Mouse (Mus musculus) heart, embryonic 15.5 days (tissue): ENCODE measurements around the gene Nos1ap. TPM values are rescaled to one million over a fixed set of nuclear protein-coding genes. Genes with fewer than 3 reads are reported as not detected.

Experiments
- ATAC-seq: fragments of 200-750 bp; cut with Nextera tagmentation; replicated peaks from 2 replicates; pipeline ENCODE4 v1.8.0; 2017; ENCODE audit warnings: low read depth, moderate TSS enrichment; ENCODE audit not compliant: insufficient number of reproducible peaks, insufficient read depth, low FRiP score
- H3K27ac ChIP-seq: fragments of 300-500 bp; sonication (generic); 2 replicates; pipeline ENCODE4 v1.5.1; 2015; ENCODE audit warnings: mild to moderate bottlenecking, inconsistent platforms
- H3K27me3 ChIP-seq: fragments of 300-500 bp; sonication (generic); 2 replicates; pipeline ENCODE4 v1.6.1; 2015; ENCODE audit warnings: inconsistent platforms
- H3K36me3 ChIP-seq: fragments of 300-500 bp; sonication (generic); 2 replicates; pipeline ENCODE4 v1.6.1; 2015; ENCODE audit warnings: mild to moderate bottlenecking, inconsistent platforms
- H3K4me1 ChIP-seq: fragments of 300-500 bp; sonication (generic); replicated peaks from 2 replicates; pipeline ENCODE4 v1.6.1; 2015; ENCODE audit warnings: inconsistent platforms
- H3K4me2 ChIP-seq: fragments of 300-500 bp; sonication (generic); 2 replicates; pipeline ENCODE4 v1.6.1; 2015; ENCODE audit warnings: inconsistent platforms, mild to moderate bottlenecking, moderate library complexity
- H3K4me3 ChIP-seq: fragments of 300-500 bp; sonication (generic); 2 replicates; pipeline ENCODE4 v1.5.1; 2015; ENCODE audit warnings: mild to moderate bottlenecking, inconsistent platforms
- H3K9ac ChIP-seq: fragments of 300-500 bp; sonication (generic); 2 replicates; pipeline ENCODE4 v1.6.1; 2015; ENCODE audit warnings: mild to moderate bottlenecking, inconsistent platforms
- H3K9me3 ChIP-seq: fragments of 300-500 bp; sonication (generic); replicated peaks from 2 replicates; pipeline ENCODE4 v1.6.1; 2016; ENCODE audit warnings: inconsistent platforms
- WGBS: fragments of 180-500 bp; shearing (Covaris S2); methylation state at CpG from one replicate; pipeline ENCODE4 v1.1.7; 2015; ENCODE audit warnings: mixed read lengths; 5-methylcytosine and 5-hydroxymethylcytosine counted together
- polyA plus RNA-seq: library from polyadenylated mRNA; unstranded; fragments of >200 nt; fragmentation: Nextera tagmentation; extraction: Ambion mirVana; gene quantifications from 2 replicates; pipeline ENCODE4 v1.2.1, GENCODE M21; 2015

Nos1ap gene
- polyA plus RNA-seq, 1 experiment from 2014 or later = 13.7 TPM

DNA sequence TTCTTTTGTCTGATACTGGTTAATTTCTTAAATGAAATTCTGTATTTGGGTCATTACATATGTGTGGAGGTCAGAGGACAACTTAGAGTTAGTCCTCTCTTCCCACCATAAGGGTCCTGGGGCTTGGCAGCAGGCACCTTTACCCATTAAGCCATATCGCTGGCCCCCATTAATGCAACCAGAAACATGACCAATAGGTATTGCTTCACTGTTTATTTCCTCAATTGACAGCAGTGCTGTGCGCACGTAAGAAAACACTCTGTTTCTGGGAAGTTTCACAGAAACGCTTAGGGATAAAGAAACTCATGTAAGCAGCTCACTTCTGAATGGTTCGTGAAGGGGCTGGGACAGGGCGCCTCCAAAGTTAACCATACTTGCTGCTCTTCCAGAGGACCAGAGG, 44.4 kb downstream of the Nos1ap start:
- no peak for ATAC-seq
- no peak overlapping the region for H3K27ac ChIP-seq
- WGBS = 86% methylated on average over 6 of the region's 6 CpGs
- peaks cover 22% of the 10 kb centered on the region for H3K4me1 ChIP-seq
- no peak overlapping the region for H3K4me2 ChIP-seq
- no peaks in the 10 kb centered on the region for H3K36me3 ChIP-seq
- H3K9me3 ChIP-seq = no peaks in the 10 kb centered on the region
- H3K27me3 ChIP-seq = no peaks in the 10 kb centered on the region
- no peak overlapping the region for H3K9ac ChIP-seq
- H3K4me3 ChIP-seq = no peak overlapping the region

GRCm38 (mm10) chr1:170539507-170539906, 50.2 kb downstream of the Nos1ap start:
- Histone ChIP-seq H3K36me3 (no peaks in the 10 kb centered on the region), H3K27ac (peak overlapping the region; percentile 57), H3K27me3 (no peaks in the 10 kb centered on the region), H3K4me2 (no peak overlapping the region), H3K4me3 (no peak overlapping the region), H3K4me1 (peaks cover 32% of the 10 kb centered on the region), H3K9me3 (no peaks in the 10 kb centered on the region), H3K9ac (no peak overlapping the region)
- no peak for ATAC-seq
- 52% methylated on average over 3 of the region's 3 CpGs for WGBS

- H3K9me3 ChIP-seq = no peaks in the 10 kb centered on the region
- H3K9ac ChIP-seq = no peak overlapping the region
- peak; percentile 47; the same call in 1 of the 2 replicates for ATAC-seq
- H3K4me3 ChIP-seq = no peak overlapping the region
- H3K27ac ChIP-seq = peak overlapping the region; percentile 57
- WGBS = 38% methylated on average over 9 of the region's 9 CpGs
- peaks cover 38% of the 10 kb centered on the region for H3K4me1 ChIP-seq
- H3K27me3 ChIP-seq = no peaks in the 10 kb centered on the region
- no peak overlapping the region for H3K4me2 ChIP-seq
- no peaks in the 10 kb centered on the region for H3K36me3 ChIP-seq
Observed at GRCm38 (mm10) chr1:170538481-170539061, 51.1 kb downstream of the Nos1ap start.

GRCm38 (mm10) chr1:170536344-170536743, 53.3 kb downstream of the Nos1ap start:
- Histone ChIP-seq H3K9ac (no peak overlapping the region), H3K36me3 (no peaks in the 10 kb centered on the region), H3K9me3 (no peaks in the 10 kb centered on the region), H3K27ac (no peak overlapping the region), H3K4me1 (peaks cover 47% of the 10 kb centered on the region), H3K4me2 (no peak overlapping the region), H3K4me3 (no peak overlapping the region), H3K27me3 (no peaks in the 10 kb centered on the region)
- no peak for ATAC-seq
- WGBS = 83% methylated on average over 3 of the region's 3 CpGs

- H3K4me1 ChIP-seq = peaks cover 47% of the 10 kb centered on the region
- no peaks in the 10 kb centered on the region for H3K9me3 ChIP-seq
- H3K36me3 ChIP-seq = no peaks in the 10 kb centered on the region
- H3K27me3 ChIP-seq = no peaks in the 10 kb centered on the region
- no peak overlapping the region for H3K27ac ChIP-seq
- no peak overlapping the region for H3K4me3 ChIP-seq
- WGBS = 66% methylated on average over 2 of the region's 2 CpGs
- no peak for ATAC-seq
- no peak overlapping the region for H3K9ac ChIP-seq
- H3K4me2 ChIP-seq = no peak overlapping the region
Observed at GRCm38 (mm10) chr1:170535221-170535620, 54.4 kb downstream of the Nos1ap start.

- H3K27me3 ChIP-seq = no peaks in the 10 kb centered on the region
- no peak overlapping the region for H3K9ac ChIP-seq
- H3K4me2 ChIP-seq = no peak overlapping the region
- no peaks in the 10 kb centered on the region for H3K36me3 ChIP-seq
- WGBS = 88% methylated on average over 2 of the region's 2 CpGs
- H3K4me3 ChIP-seq = no peak overlapping the region
- no peak overlapping the region for H3K27ac ChIP-seq
- no peaks in the 10 kb centered on the region for H3K9me3 ChIP-seq
- ATAC-seq = no peak
- H3K4me1 ChIP-seq = peaks cover 28% of the 10 kb centered on the region
Observed at GRCm38 (mm10) chr1:170531286-170531685, 58.4 kb downstream of the Nos1ap start.

- WGBS = 85% methylated on average over 4 of the region's 4 CpGs
- Histone ChIP-seq H3K9me3 (no peaks in the 10 kb centered on the region), H3K9ac (no peak overlapping the region), H3K27ac (no peak overlapping the region), H3K4me1 (peaks cover 22% of the 10 kb centered on the region), H3K4me3 (no peak overlapping the region), H3K4me2 (no peak overlapping the region), H3K27me3 (no peaks in the 10 kb centered on the region), H3K36me3 (no peaks in the 10 kb centered on the region)
- ATAC-seq = no peak
Observed at GRCm38 (mm10) chr1:170530456-170530855, 59.2 kb downstream of the Nos1ap start.

DNA sequence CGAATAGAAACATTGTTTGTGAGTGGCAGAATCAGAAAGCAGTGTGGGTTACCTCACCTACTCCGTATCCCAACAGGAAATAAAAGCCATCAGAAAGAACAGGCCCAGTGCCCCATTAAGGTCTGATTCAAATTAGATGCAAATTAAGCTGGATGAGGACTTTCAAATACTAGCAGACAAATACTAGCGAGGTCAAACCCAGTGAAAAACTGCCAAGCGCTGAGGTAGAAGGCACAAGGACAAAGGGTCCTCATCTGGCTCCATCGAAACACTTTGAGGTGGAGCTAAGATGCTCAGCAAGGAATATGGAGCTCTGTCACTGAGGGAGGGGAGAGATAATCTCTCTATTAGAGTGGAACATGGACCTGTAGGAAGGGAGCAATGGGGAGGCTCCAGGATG, 66.8 kb downstream of the Nos1ap start:
- H3K4me2 ChIP-seq = no peak overlapping the region
- H3K36me3 ChIP-seq = no peaks in the 10 kb centered on the region
- no peak overlapping the region for H3K27ac ChIP-seq
- WGBS = 87% methylated on average over 5 of the region's 5 CpGs
- H3K4me1 ChIP-seq = peaks cover 16% of the 10 kb centered on the region
- H3K9me3 ChIP-seq = no peaks in the 10 kb centered on the region
- H3K27me3 ChIP-seq = no peaks in the 10 kb centered on the region
- no peak overlapping the region for H3K9ac ChIP-seq
- ATAC-seq = no peak
- no peak overlapping the region for H3K4me3 ChIP-seq

- Histone ChIP-seq H3K9me3 (no peaks in the 10 kb centered on the region), H3K4me3 (no peak overlapping the region), H3K27me3 (no peaks in the 10 kb centered on the region), H3K27ac (peak overlapping the region; percentile 81), H3K4me2 (0 out of 2 replicates have a peak overlapping the region, but pooled peaks have one; percentile 6), H3K36me3 (no peaks in the 10 kb centered on the region), H3K4me1 (peaks cover 16% of the 10 kb centered on the region), H3K9ac (no peak overlapping the region)
- ATAC-seq = peak; percentile 83
- WGBS = 42% methylated on average over 6 of the region's 6 CpGs
Observed at GRCm38 (mm10) chr1:170521520-170522205, 68.0 kb downstream of the Nos1ap start.

DNA sequence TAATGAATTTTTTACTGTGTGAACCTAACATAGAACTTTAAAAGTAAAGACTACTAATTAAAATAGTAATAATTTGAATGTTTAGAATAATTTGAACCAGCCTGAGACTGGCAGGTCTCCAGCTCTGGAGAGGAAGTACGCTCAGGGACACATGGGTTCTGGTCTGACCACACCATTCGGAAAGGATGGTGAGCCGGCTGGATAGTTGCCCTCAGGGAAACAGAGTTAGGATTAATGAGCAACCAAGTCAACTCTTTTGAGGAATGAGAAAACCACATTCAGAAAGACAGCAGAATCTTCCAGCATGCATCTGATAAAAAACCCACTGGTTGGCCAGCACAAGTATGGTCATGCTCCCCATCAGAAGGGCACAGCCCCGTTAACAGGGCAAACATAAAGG, 69.5 kb downstream of the Nos1ap start:
- H3K4me2 ChIP-seq = no peak overlapping the region
- peaks cover 16% of the 10 kb centered on the region for H3K4me1 ChIP-seq
- H3K27me3 ChIP-seq = no peaks in the 10 kb centered on the region
- WGBS = 87% methylated on average over 4 of the region's 4 CpGs
- no peaks in the 10 kb centered on the region for H3K9me3 ChIP-seq
- H3K4me3 ChIP-seq = no peak overlapping the region
- ATAC-seq = no peak
- no peaks in the 10 kb centered on the region for H3K36me3 ChIP-seq
- no peak overlapping the region for H3K9ac ChIP-seq
- no peak overlapping the region for H3K27ac ChIP-seq

- no peaks in the 10 kb centered on the region for H3K36me3 ChIP-seq
- no peak for ATAC-seq
- H3K27me3 ChIP-seq = no peaks in the 10 kb centered on the region
- no peak overlapping the region for H3K27ac ChIP-seq
- no peak overlapping the region for H3K4me3 ChIP-seq
- H3K4me2 ChIP-seq = no peak overlapping the region
- WGBS = 86% methylated on average over 7 of the region's 7 CpGs
- no peaks in the 10 kb centered on the region for H3K9me3 ChIP-seq
- H3K4me1 ChIP-seq = peaks cover 16% of the 10 kb centered on the region
- no peak overlapping the region for H3K9ac ChIP-seq
Observed at GRCm38 (mm10) chr1:170519631-170520030, 70.0 kb downstream of the Nos1ap start.

DNA sequence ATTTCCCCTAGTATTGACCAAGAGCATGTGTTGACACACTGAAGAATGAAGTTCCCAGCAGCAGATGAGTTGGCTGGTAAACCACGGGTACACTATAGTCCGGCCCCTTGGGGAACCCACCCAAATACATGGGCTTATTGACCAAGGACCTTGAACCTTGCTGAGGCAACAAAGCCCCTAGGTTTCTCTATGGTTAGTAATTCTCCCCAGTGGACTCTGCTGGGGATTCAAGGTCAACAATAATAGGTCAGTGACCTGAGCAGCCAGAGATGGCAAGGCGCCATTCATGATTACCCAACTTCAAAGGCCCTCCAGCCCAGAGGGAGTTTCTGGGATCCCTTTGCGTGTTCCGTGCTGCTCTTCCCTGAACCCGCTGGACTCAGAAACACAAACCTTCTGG, 73.5 kb downstream of the Nos1ap start:
- no peak overlapping the region for H3K4me3 ChIP-seq
- 87% methylated on average over 6 of the region's 6 CpGs for WGBS
- peaks cover 12% of the 10 kb centered on the region for H3K4me1 ChIP-seq
- no peaks in the 10 kb centered on the region for H3K36me3 ChIP-seq
- H3K4me2 ChIP-seq = no peak overlapping the region
- ATAC-seq = no peak
- no peak overlapping the region for H3K9ac ChIP-seq
- H3K9me3 ChIP-seq = no peaks in the 10 kb centered on the region
- no peak overlapping the region for H3K27ac ChIP-seq
- H3K27me3 ChIP-seq = no peaks in the 10 kb centered on the region
